Mouse (Mus musculus) small intestine, adult 10 weeks (tissue): ENCODE results near the gene Slc25a12. TPM values are rescaled to one million over a fixed set of nuclear protein-coding genes. Genes with fewer than 3 reads are reported as not detected.

ENCODE experiments used
- polyA plus RNA-seq: library from polyadenylated mRNA; stranded (reverse); fragments of 350-450 nt; fragmentation: Illumina TruSeq; extraction: RNeasy Lipid Tissue Mini Kit (QIAGEN cat#74804); gene quantifications from one replicate; pipeline ENCODE4 v1.2.3, GENCODE M21; 2014; ENCODE audit warnings: low replicate concordance

Gene Slc25a12
- 3.5 TPM for polyA plus RNA-seq

GRCm38 (mm10) chr2:71367125-71367880, at the start of gene Slc25a12:
Slc25a12 (minus strand) TSS chr2:71367749.

DNA sequence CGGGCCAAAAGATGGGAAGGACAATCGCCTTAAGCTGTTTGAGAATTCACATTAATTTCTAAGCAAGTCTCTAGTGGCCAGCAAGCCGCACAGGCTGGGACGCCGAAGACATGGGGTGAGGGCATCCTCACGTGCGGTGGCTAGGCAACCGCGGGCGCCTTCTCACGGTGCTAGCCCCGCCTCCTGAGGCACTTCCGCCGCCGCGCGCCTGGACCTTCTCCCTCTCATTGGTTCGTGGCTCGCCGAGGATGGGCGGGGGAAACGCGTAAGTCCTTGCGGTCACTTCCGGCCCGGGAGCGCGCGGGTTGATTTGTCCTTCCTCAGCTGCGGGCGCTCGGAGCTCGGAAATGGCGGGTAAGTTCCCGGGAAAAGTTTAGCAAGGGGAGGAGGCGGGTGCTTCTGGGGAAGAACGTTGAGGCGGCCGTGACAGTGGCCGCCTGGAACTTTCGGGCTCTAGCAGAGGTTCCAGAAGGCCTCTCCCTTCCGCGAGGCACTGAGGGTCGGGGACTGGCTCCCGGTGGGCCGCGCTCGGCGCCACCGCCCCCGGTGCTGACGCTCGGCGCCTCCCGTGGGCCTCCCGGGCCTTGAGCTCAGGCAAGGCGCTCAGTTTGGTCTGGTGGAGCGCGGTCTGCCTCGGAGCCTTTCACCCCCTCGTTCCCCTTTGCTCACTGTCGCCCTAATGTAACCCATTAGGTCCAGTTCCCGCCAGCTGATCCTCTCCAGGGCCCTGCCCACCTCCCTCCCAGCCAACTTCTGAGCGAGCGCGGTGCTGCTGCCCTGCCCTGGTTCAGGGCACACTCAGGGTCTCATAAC, 21.6 kb upstream of the Slc25a12 start, which contains the start of gene Hat1:
Hat1 (plus strand) TSS at position 8 of the 813 bp plus-strand sequence.

Other genes starting within 250 kb of the Slc25a12 start
- gene Cybrd1, start 249.8 kb downstream of the Slc25a12 start, polyA plus RNA-seq: 9.7 TPM
- gene Dync1i2, start 156.0 kb downstream of the Slc25a12 start, polyA plus RNA-seq: 173 TPM
- 101 TPM for gene Hat1, start 21.2 kb upstream of the Slc25a12 start, polyA plus RNA-seq
- gene Metap1d, start 85.5 kb upstream of the Slc25a12 start, polyA plus RNA-seq: 21.2 TPM
- 0.37 TPM for gene Dlx1, start 160.4 kb upstream of the Slc25a12 start, polyA plus RNA-seq
- gene Dlx2, start 179.0 kb upstream of the Slc25a12 start, polyA plus RNA-seq: not detected